ENCODE assay signal across 12 mouse cellular contexts in genomic region chr4:62250896-62251544, GRCm38 (mm10). TPM values are rescaled to one million over a fixed set of nuclear protein-coding genes. Genes with fewer than 3 reads are reported as not detected.
DNase-seq lines count a peak whose midpoint lies in the region; ATAC-seq and TF ChIP-seq lines count a peak whose summit lies in the region.
"Had no signal": no experiment of that assay in that cellular context is flagged by ENCODE, and none has a peak within 500 bp of the region (broad histone marks: within the 10 kb centered on the region; RNA-seq: fewer than 3 reads in every experiment).

No protein-coding gene starts in this region.

- H3K27ac ChIP-seq in forebrain, embryonic 14.5 days (ENCODE audit: low read depth, low read length) = no peak overlapping the region
- no peak overlapping the region for H3K27ac ChIP-seq in forebrain, embryonic 12.5 days
- no peak overlapping the region for H3K27ac ChIP-seq in lung, embryonic 14.5 days (ENCODE audit: low read depth)
- H3K27ac ChIP-seq: embryonic facial prominence, embryonic 13.5 days; heart, embryonic 15.5 days; macrophage had no signal

- 42% methylated on average over 3 of the region's 3 CpGs for WGBS in forebrain, embryonic 14.5 days
- WGBS in forebrain, embryonic 12.5 days = 41% methylated on average over 3 of the region's 3 CpGs
- WGBS in lung, embryonic 14.5 days = 32% methylated on average over 3 of the region's 3 CpGs

- peak; percentile 56 for TF ChIP-seq CTCF in lung, embryonic 14.5 days (IDR thresholded peaks at IDR 0.05; ENCODE audit: low read depth)

- no peak overlapping the region for H3K4me2 ChIP-seq in forebrain, embryonic 14.5 days (ENCODE audit: low read length)
- H3K4me2 ChIP-seq in forebrain, embryonic 12.5 days = no peak overlapping the region
- no peak overlapping the region for H3K4me2 ChIP-seq in lung, embryonic 14.5 days
- H3K4me2 ChIP-seq: embryonic facial prominence, embryonic 13.5 days; heart, embryonic 15.5 days had no signal

- H3K9ac ChIP-seq in forebrain, embryonic 14.5 days (ENCODE audit: low read length) = no peak overlapping the region
- H3K9ac ChIP-seq in forebrain, embryonic 12.5 days = no peak overlapping the region
- H3K9ac ChIP-seq in lung, embryonic 14.5 days = no peak overlapping the region
- H3K9ac ChIP-seq: embryonic facial prominence, embryonic 13.5 days; heart, embryonic 15.5 days had no signal

- no peaks in the 10 kb centered on the region for H3K27me3 ChIP-seq in forebrain, embryonic 14.5 days (replicated peaks; ENCODE audit: control insufficient read depth, insufficient read depth, low read length)
- no peaks in the 10 kb centered on the region for H3K27me3 ChIP-seq in forebrain, embryonic 12.5 days
- no peaks in the 10 kb centered on the region for H3K27me3 ChIP-seq in lung, embryonic 14.5 days (ENCODE audit: insufficient read depth, low read length)
- H3K27me3 ChIP-seq: embryonic facial prominence, embryonic 13.5 days; heart, embryonic 15.5 days had no signal

- peak; percentile 31 for DNase-seq in forebrain, embryonic 14.5 days (ENCODE audit: low spot score)
- DNase-seq in lung, embryonic 14.5 days = peak; percentile 51
- DNase-seq in lung, postnatal 4 days = no peak
- DNase-seq in mesoderm, embryonic 11.5 days (ENCODE audit: low read depth, low spot score) = peak; percentile 40
- DNase-seq in gastrocnemius, postnatal 10 days = no peak
- DNase-seq in cerebellum, adult 8-10 months = no peak
- DNase-seq: thymus, adult 18-20 months had no signal

- no peaks in the 10 kb centered on the region for H3K36me3 ChIP-seq in forebrain, embryonic 14.5 days (ENCODE audit: control insufficient read depth, insufficient read depth, low read length)
- no peaks in the 10 kb centered on the region for H3K36me3 ChIP-seq in forebrain, embryonic 12.5 days (replicated peaks)
- no peaks in the 10 kb centered on the region for H3K36me3 ChIP-seq in lung, embryonic 14.5 days (ENCODE audit: insufficient read depth)
- H3K36me3 ChIP-seq: embryonic facial prominence, embryonic 13.5 days; heart, embryonic 15.5 days had no signal

- H3K9me3 ChIP-seq in forebrain, embryonic 14.5 days (replicated peaks; ENCODE audit: control insufficient read depth, low read length) = no peaks in the 10 kb centered on the region
- H3K9me3 ChIP-seq in forebrain, embryonic 12.5 days = no peaks in the 10 kb centered on the region
- H3K9me3 ChIP-seq in lung, embryonic 14.5 days (ENCODE audit: low read depth, low read length) = no peaks in the 10 kb centered on the region
- H3K9me3 ChIP-seq: embryonic facial prominence, embryonic 13.5 days; heart, embryonic 15.5 days had no signal

- no peak overlapping the region for H3K4me3 ChIP-seq in forebrain, embryonic 14.5 days (ENCODE audit: low read depth, low read length)
- H3K4me3 ChIP-seq in forebrain, embryonic 12.5 days (replicated peaks) = no peak overlapping the region
- no peak overlapping the region for H3K4me3 ChIP-seq in lung, embryonic 14.5 days (ENCODE audit: low read depth, low read length)
- H3K4me3 ChIP-seq: embryonic facial prominence, embryonic 13.5 days; heart, embryonic 15.5 days had no signal

- ATAC-seq in forebrain, embryonic 14.5 days = no peak
- no peak for ATAC-seq in forebrain, embryonic 12.5 days (ENCODE audit: low FRiP score)
- ATAC-seq in lung, embryonic 14.5 days (ENCODE audit: insufficient read depth) = peak; percentile 35; the same call in 1 of the 2 replicates
- peak; percentile 45; the same call in 1 of the 2 replicates for ATAC-seq in common myeloid progenitor, adult 5-6 weeks (replicated peaks; ENCODE audit: low read depth, poor library complexity, severe bottlenecking)

- H3K4me1 ChIP-seq in forebrain, embryonic 14.5 days (ENCODE audit: control insufficient read depth, insufficient read depth, low read length) = no peaks in the 10 kb centered on the region
- no peaks in the 10 kb centered on the region for H3K4me1 ChIP-seq in forebrain, embryonic 12.5 days
- no peaks in the 10 kb centered on the region for H3K4me1 ChIP-seq in lung, embryonic 14.5 days (ENCODE audit: insufficient read depth)
- H3K4me1 ChIP-seq: embryonic facial prominence, embryonic 13.5 days; heart, embryonic 15.5 days had no signal

RNA-seq across cellular contexts. Expression of gene Slc31a2, which starts 11.3 kb away (rescaled TPM):
- polyA plus RNA-seq in forebrain, embryonic 14.5 days (2014; fragmentation: Nextera tagmentation; extraction: Ambion mirVana) = 4.0 and 7.2 TPM in 2 replicates
- 7.1 and 7.4 TPM in 2 replicates for polyA plus RNA-seq in forebrain, embryonic 12.5 days (2016; fragmentation: Nextera tagmentation; extraction: Ambion mirVana)
- 13.6 and 14.7 TPM in 2 replicates for polyA plus RNA-seq in lung, embryonic 14.5 days (2014; fragmentation: Nextera tagmentation; extraction: Ambion mirVana)
- total RNA-seq in common myeloid progenitor, adult 5-6 weeks (2017) = 4.9 and 6.8 TPM in 2 replicates
- total RNA-seq in gastrocnemius, postnatal 10 days (2021) = 1 to 10 TPM; 6.6 to 9.2 TPM

RNA-seq across cellular contexts. Expression of gene Zfp37, which starts 20.2 kb away (rescaled TPM):
- polyA plus RNA-seq in forebrain, embryonic 14.5 days (2014; fragmentation: Nextera tagmentation; extraction: Ambion mirVana) = 17.7 and 20.2 TPM in 2 replicates
- 23.5 and 28.2 TPM in 2 replicates for polyA plus RNA-seq in forebrain, embryonic 12.5 days (2016; fragmentation: Nextera tagmentation; extraction: Ambion mirVana)
- polyA plus RNA-seq in lung, embryonic 14.5 days (2014; fragmentation: Nextera tagmentation; extraction: Ambion mirVana) = 12.7 and 13.3 TPM in 2 replicates
- total RNA-seq in common myeloid progenitor, adult 5-6 weeks (2017) = not detected in 2 replicates
- total RNA-seq in gastrocnemius, postnatal 10 days (2021) = 1 to 10 TPM; 3.0 to 3.3 TPM

Comparison
In these comparisons a context has a peak if more than half of its experiments do, and no peak if none do; other contexts are left out.
1. DNase-seq: peak in forebrain, embryonic 14.5 days (single experiment), lung, embryonic 14.5 days (single experiment) and mesoderm, embryonic 11.5 days (single experiment); none in lung, postnatal 4 days (0 of 2), gastrocnemius, postnatal 10 days (single experiment) and cerebellum, adult 8-10 months (single experiment).
2. ATAC-seq: peak in lung, embryonic 14.5 days (single experiment) and common myeloid progenitor, adult 5-6 weeks (single experiment); none in forebrain, embryonic 14.5 days (single experiment) and forebrain, embryonic 12.5 days (single experiment).